Mouse (Mus musculus) kidney, embryonic 14.5 days (tissue): ENCODE data around the gene Olfr103. TPM values are rescaled to one million over a fixed set of nuclear protein-coding genes. Genes with fewer than 3 reads are reported as not detected.

Experiments
- ATAC-seq: fragments of 200-750 bp; cut with Nextera tagmentation; 2 replicates; pipeline ENCODE4 v1.8.0; 2017; ENCODE audit warnings: moderate number of reproducible peaks, mild to moderate bottlenecking, moderate TSS enrichment, moderate library complexity; ENCODE audit not compliant: low FRiP score, low TSS enrichment
- H3K27ac ChIP-seq: fragments of 300-500 bp; sonication (generic); 2 replicates; pipeline ENCODE4 v1.5.1; 2014; ENCODE audit warnings: low read depth, mild to moderate bottlenecking, low read length, moderate library complexity, mixed read lengths
- H3K27me3 ChIP-seq: fragments of 300-500 bp; sonication (generic); 2 replicates; pipeline ENCODE4 v1.6.1; 2014; ENCODE audit warnings: mild to moderate bottlenecking, low read length; ENCODE audit not compliant: control insufficient read depth, insufficient read depth
- H3K36me3 ChIP-seq: fragments of 300-500 bp; sonication (generic); 2 replicates; pipeline ENCODE4 v1.6.1; 2014; ENCODE audit warnings: low read length, mixed read lengths; ENCODE audit not compliant: control insufficient read depth, insufficient read depth
- H3K4me1 ChIP-seq: fragments of 300-500 bp; sonication (generic); 2 replicates; pipeline ENCODE4 v1.6.1; 2014; ENCODE audit warnings: low read length, mixed read lengths; ENCODE audit not compliant: control insufficient read depth, insufficient read depth
- H3K4me2 ChIP-seq: fragments of 300-500 bp; sonication (generic); replicated peaks from 2 replicates; pipeline ENCODE4 v1.6.1; 2014; ENCODE audit warnings: low read depth, mild to moderate bottlenecking, low read length
- H3K4me3 ChIP-seq: fragments of 300-500 bp; sonication (generic); 2 replicates; pipeline ENCODE4 v1.5.1; 2014; ENCODE audit warnings: mild to moderate bottlenecking, low read length
- H3K9ac ChIP-seq: fragments of 300-500 bp; sonication (generic); 2 replicates; pipeline ENCODE4 v1.6.1; 2014; ENCODE audit warnings: low read depth, mild to moderate bottlenecking, low read length, moderate library complexity
- H3K9me3 ChIP-seq: fragments of 300-500 bp; sonication (generic); 2 replicates; pipeline ENCODE4 v1.6.1; 2016; ENCODE audit warnings: low read length; ENCODE audit not compliant: control insufficient read depth
- WGBS: fragments of 180-500 bp; shearing (Covaris S2); extraction: QIAGEN DNeasy Blood & Tissue Kit; methylation state at CpG from one replicate; pipeline ENCODE4 v1.1.7; 2014; 5-methylcytosine and 5-hydroxymethylcytosine counted together
- polyA plus RNA-seq: library from polyadenylated mRNA; unstranded; fragments of >200 nt; fragmentation: Nextera tagmentation; extraction: Ambion mirVana; gene quantifications from 2 replicates; pipeline ENCODE4 v1.2.1, GENCODE M21; 2014

Gene Olfr103
- polyA plus RNA-seq: not detected in 2 replicates

DNA sequence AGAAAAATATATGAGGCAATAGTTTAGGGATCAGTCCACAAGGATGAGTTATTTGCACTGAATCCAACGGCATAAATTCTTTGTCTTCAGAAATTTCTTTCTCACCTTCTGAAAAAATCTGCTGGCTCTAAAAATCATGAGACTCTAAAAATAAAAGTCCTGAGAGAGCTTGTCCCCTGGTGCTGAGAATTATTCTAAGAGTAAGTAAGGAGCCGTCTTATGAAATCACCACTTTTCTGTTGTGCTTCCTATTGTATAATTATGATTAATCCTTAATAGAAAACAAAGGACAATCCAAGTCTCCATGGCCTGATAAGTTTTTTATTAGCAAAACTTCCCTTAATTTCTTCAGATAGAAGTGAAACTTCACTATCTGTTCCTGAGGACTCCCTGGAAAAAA, at the start of gene Olfr103:
Olfr103 (minus strand) TSS at position 101 of the 400 bp plus-strand sequence.
- Histone ChIP-seq H3K9me3 (no peaks in the 10 kb centered on the region), H3K9ac (no peak within 1 kb of the TSS), H3K27ac (no peak within 1 kb of the TSS), H3K4me3 (no peak within 1 kb of the TSS), H3K36me3 (no peaks in the 10 kb centered on the region), H3K4me1 (no peaks in the 10 kb centered on the region), H3K4me2 (no peak within 1 kb of the TSS), H3K27me3 (no peaks in the 10 kb centered on the region)
- ATAC-seq: no peak
- 91% methylated on average over 2 of the region's 2 CpGs for WGBS

- Histone ChIP-seq H3K4me2 (no peak within 1 kb of the TSS), H3K9me3 (no peaks in the 10 kb centered on the region), H3K4me3 (no peak within 1 kb of the TSS), H3K4me1 (no peaks in the 10 kb centered on the region), H3K27ac (no peak within 1 kb of the TSS), H3K27me3 (no peaks in the 10 kb centered on the region), H3K9ac (no peak within 1 kb of the TSS), H3K36me3 (no peaks in the 10 kb centered on the region)
- no peak for ATAC-seq
Measured at GRCm38 (mm10) chr17:37378733-37379132, 39.2 kb upstream of the Olfr103 start, which contains the start of gene Olfr105-ps. TSS of gene Olfr105-ps (plus strand) at chr17:37379033.

DNA sequence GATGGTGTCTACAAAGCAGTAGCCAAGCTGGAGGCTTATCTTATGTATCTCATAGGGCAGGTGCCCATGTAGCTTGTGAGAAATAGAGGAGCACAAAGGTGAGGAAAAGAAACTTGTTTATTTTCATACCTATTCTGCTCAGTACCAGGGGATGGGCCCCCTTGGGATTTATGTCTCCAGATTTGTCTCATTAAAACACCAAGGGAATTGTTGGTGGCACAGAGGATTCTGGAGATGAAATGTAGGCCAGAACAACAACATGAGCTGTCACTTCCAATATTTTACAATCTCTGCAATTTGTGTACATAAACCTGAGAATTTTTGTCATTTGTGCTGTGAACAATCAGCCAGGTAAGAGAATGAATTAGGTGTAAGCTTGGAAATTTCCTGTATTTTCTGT, 19.8 kb upstream of the Olfr103 start, which contains the start of gene Olfr104-ps:
Olfr104-ps (plus strand) TSS at position 301 of the 400 bp plus-strand sequence.
- ATAC-seq: no peak
- Histone ChIP-seq H3K4me1 (no peaks in the 10 kb centered on the region), H3K9me3 (no peaks in the 10 kb centered on the region), H3K27me3 (no peaks in the 10 kb centered on the region), H3K4me2 (no peak within 1 kb of the TSS), H3K27ac (no peak within 1 kb of the TSS), H3K9ac (no peak within 1 kb of the TSS), H3K36me3 (no peaks in the 10 kb centered on the region), H3K4me3 (no peak within 1 kb of the TSS)

GRCm38 (mm10) chr17:37316954-37317353, 22.5 kb downstream of the Olfr103 start, which contains the start of gene Olfr102:
TSS of gene Olfr102 (minus strand) at chr17:37317054.
- Histone ChIP-seq H3K4me1 (no peaks in the 10 kb centered on the region), H3K9ac (no peak within 1 kb of the TSS), H3K36me3 (no peaks in the 10 kb centered on the region), H3K27ac (no peak within 1 kb of the TSS), H3K9me3 (no peaks in the 10 kb centered on the region), H3K4me3 (no peak within 1 kb of the TSS), H3K4me2 (no peak within 1 kb of the TSS), H3K27me3 (no peaks in the 10 kb centered on the region)
- ATAC-seq: no peak

GRCm38 (mm10) chr17:37310146-37310699, 29.3 kb downstream of the Olfr103 start:
- WGBS: 45% methylated on average over 2 of the region's 2 CpGs
- H3K27me3 ChIP-seq: no peaks in the 10 kb centered on the region
- H3K9ac ChIP-seq: no peak overlapping the region
- H3K4me2 ChIP-seq: no peak overlapping the region
- H3K4me1 ChIP-seq: no peaks in the 10 kb centered on the region
- ATAC-seq: no peak
- no peak overlapping the region for H3K4me3 ChIP-seq
- H3K9me3 ChIP-seq: no peaks in the 10 kb centered on the region
- H3K36me3 ChIP-seq: no peaks in the 10 kb centered on the region
- H3K27ac ChIP-seq: no peak overlapping the region

DNA sequence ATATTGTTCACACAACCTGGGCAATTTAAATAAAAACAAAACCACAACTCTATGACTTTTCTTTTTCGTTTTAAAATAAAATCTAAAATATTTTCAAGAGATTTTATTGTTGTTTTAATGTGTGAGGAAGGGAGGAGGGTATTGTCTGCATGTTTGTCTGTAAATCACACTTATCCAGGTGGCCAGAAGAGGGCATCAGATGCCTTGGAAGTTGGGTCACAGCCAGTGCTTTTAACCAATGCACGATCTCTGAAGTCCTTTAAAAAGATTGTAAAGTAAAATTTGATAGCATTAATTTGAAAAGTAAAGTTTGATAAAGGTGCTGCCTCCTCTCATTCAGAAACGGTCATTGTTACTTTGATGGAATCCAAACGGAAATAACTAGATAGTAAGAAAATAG, 31.0 kb downstream of the Olfr103 start:
- 45% methylated on average over 4 of the region's 4 CpGs for WGBS
- H3K4me2 ChIP-seq: no peak overlapping the region
- no peaks in the 10 kb centered on the region for H3K9me3 ChIP-seq
- no peaks in the 10 kb centered on the region for H3K4me1 ChIP-seq
- no peak overlapping the region for H3K27ac ChIP-seq
- ATAC-seq: no peak
- no peaks in the 10 kb centered on the region for H3K27me3 ChIP-seq
- no peaks in the 10 kb centered on the region for H3K36me3 ChIP-seq
- no peak overlapping the region for H3K9ac ChIP-seq
- H3K4me3 ChIP-seq: no peak overlapping the region

DNA sequence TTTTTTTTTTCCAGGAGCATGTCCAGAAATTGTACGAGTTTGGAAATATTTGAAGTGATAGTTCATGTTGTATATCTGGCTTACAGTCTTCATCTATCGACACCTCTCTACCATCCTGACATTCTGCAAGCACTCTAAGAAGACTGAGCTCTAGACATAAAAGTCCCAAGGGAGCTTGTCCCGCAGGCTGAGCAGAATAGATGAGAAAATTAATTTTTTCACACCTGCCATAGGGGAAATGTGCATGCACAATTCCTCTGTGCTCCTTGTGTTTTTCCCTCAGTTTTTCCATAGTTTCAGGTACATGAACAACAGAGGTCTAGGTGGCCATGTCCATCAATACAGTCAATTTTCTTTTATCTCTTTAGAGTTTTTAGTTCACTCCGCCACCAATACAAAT, 35.3 kb downstream of the Olfr103 start, which contains the start of gene Olfr101:
Olfr101 (minus strand) TSS at position 101 of the 400 bp plus-strand sequence.
- Histone ChIP-seq H3K9me3 (no peaks in the 10 kb centered on the region), H3K27ac (no peak within 1 kb of the TSS), H3K4me3 (no peak within 1 kb of the TSS), H3K9ac (no peak within 1 kb of the TSS), H3K36me3 (no peaks in the 10 kb centered on the region), H3K27me3 (no peaks in the 10 kb centered on the region), H3K4me1 (no peaks in the 10 kb centered on the region), H3K4me2 (no peak within 1 kb of the TSS)
- 88% methylated on average over 4 of the region's 4 CpGs for WGBS
- ATAC-seq: no peak

Other genes starting within 250 kb of the Olfr103 start
- not detected in 2 replicates for gene Olfr91, start 241.4 kb downstream of the Olfr103 start, polyA plus RNA-seq
- gene Olfr92, start 219.6 kb downstream of the Olfr103 start, polyA plus RNA-seq: not detected in 2 replicates
- gene Olfr93, start 178.2 kb downstream of the Olfr103 start, polyA plus RNA-seq: not detected in 2 replicates
- not detected in 2 replicates for gene Ubd, start 145.8 kb downstream of the Olfr103 start, polyA plus RNA-seq
- gene Olfr94, start 138.7 kb downstream of the Olfr103 start, polyA plus RNA-seq: not detected in 2 replicates
- not detected in 2 replicates for gene Olfr95, start 126.6 kb downstream of the Olfr103 start, polyA plus RNA-seq
- not detected in 2 replicates for gene Olfr96, start 119.6 kb downstream of the Olfr103 start, polyA plus RNA-seq
- not detected in 2 replicates for gene Olfr97, start 102.4 kb downstream of the Olfr103 start, polyA plus RNA-seq
- not detected in 2 replicates for gene Olfr98, start 75.9 kb downstream of the Olfr103 start, polyA plus RNA-seq
- gene H2-M3, start 69.5 kb downstream of the Olfr103 start, polyA plus RNA-seq: 1.1 and 1.3 TPM in 2 replicates
- gene Olfr99, start 56.2 kb downstream of the Olfr103 start, polyA plus RNA-seq: not detected in 2 replicates
- not detected in 2 replicates for gene Olfr101, start 35.4 kb downstream of the Olfr103 start, polyA plus RNA-seq
- not detected in 2 replicates for gene Olfr102, start 22.6 kb downstream of the Olfr103 start, polyA plus RNA-seq
- not detected in 2 replicates for gene Olfr104-ps, start 19.9 kb upstream of the Olfr103 start, polyA plus RNA-seq
- gene Olfr105-ps, start 39.3 kb upstream of the Olfr103 start, polyA plus RNA-seq: not detected in 2 replicates
- not detected in 2 replicates for gene Olfr106-ps, start 50.7 kb upstream of the Olfr103 start, polyA plus RNA-seq
- gene Olfr107, start 59.5 kb upstream of the Olfr103 start, polyA plus RNA-seq: not detected in 2 replicates
- not detected in 2 replicates for gene Olfr108, start 105.8 kb upstream of the Olfr103 start, polyA plus RNA-seq
- gene Olfr109, start 119.2 kb upstream of the Olfr103 start, polyA plus RNA-seq: not detected in 2 replicates
- not detected in 2 replicates for gene H2-M2, start 143.9 kb upstream of the Olfr103 start, polyA plus RNA-seq
- not detected in 2 replicates for gene Olfr110, start 152.8 kb upstream of the Olfr103 start, polyA plus RNA-seq
- gene Olfr111, start 168.3 kb upstream of the Olfr103 start, polyA plus RNA-seq: not detected in 2 replicates
- gene Olfr112, start 229.8 kb upstream of the Olfr103 start, polyA plus RNA-seq: not detected in 2 replicates
- gene Olfr113, start 238.0 kb upstream of the Olfr103 start, polyA plus RNA-seq: not detected in 2 replicates